Mouse (Mus musculus): ENCODE results near the gene C130074G19Rik. TPM values are rescaled to one million over a fixed set of nuclear protein-coding genes. Genes with fewer than 3 reads are reported as not detected.
A peak's percentile ranks its signal among the peaks of the same experiment; 100 is the strongest.

Gene C130074G19Rik
- polyA plus RNA-seq, 2 experiments = 1.1 to 7.4 TPM

DNA sequence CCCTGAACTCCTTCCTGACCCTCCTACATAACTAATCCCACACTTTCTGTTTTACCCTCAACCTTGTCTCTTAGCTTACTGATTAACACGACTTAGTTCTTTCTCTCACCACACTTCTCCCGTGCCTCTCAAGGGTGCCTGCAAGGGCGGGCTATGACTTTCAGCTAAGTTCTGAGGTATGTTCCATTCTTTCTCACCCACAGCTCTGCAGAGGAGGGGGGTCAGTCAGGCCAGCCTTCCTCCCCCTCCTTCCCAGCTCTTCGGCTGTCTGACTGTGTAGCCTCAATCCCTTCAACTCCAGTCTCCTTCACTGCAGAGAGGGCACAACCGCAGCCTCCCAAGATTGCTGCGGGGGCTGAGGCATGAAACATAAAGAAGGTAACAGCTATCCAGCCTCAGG lies 4.2 kb downstream of the C130074G19Rik start:
- peaks cover 0 to 4% of the 10 kb centered on the region in 2 experiments; a peak in 1 of 4 replicates for H3K4me1 ChIP-seq (replicated peaks; ENCODE audit: control insufficient read depth in 2 of 2, insufficient read depth in 2 of 2, low read length in 1 of 2)
- no peak for DNase-seq (ENCODE audit: low read depth in 3 of 3, low spot score in 3 of 3)
- H3K27me3 ChIP-seq (ENCODE audit: control insufficient read depth, insufficient read depth, low read length) = peaks cover 26% of the 10 kb centered on the region
- no peak overlapping the region for H3K27ac ChIP-seq
- H3K4me3 ChIP-seq (ENCODE audit: insufficient read depth in 1 of 2, low read depth in 2 of 2, low read length in 2 of 2) = no peak overlapping the region
- H3K9ac ChIP-seq (replicated peaks) = no peak overlapping the region
- no peak for TF ChIP-seq CTCF (IDR thresholded peaks at IDR 0.05; ENCODE audit: low read depth)
- no peak for TF ChIP-seq EP300 (IDR thresholded peaks at IDR 0.05; ENCODE audit: low read depth)
- WGBS (ENCODE audit: insufficient replicate concordance) = 65% methylated on average over 6 of the region's 6 CpGs
- H3K36me3 ChIP-seq (replicated peaks; ENCODE audit: control insufficient read depth, insufficient read depth, low read depth) = no peaks in the 10 kb centered on the region
- no peak for ATAC-seq (ENCODE audit: insufficient read depth)
- H3K4me2 ChIP-seq (ENCODE audit: low read depth) = no peak overlapping the region
- no peaks in the 10 kb centered on the region for H3K9me3 ChIP-seq (ENCODE audit: control insufficient read depth, low read length)

DNA sequence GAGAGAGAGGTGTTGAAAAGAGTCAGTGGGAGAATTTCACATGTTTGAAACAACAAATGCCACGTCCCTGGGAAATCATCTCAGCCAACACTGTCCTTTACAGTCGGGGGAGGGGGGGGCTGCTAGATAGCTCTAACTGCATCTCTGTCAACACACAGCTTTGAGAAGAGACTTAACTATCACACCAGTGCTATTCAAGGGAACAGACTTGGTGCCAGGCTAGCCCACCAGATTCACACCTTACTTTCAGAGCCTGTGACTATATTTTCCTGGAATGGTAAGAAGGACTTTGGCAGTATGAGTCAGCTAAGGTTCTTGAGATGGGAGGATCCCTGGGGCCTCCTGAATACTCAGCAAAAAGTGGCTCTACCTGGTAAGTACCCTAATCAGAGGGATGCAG lies 5.7 kb downstream of the C130074G19Rik start:
- peaks cover 0 to 6% of the 10 kb centered on the region in 2 experiments; a peak in 2 of 4 replicates for H3K4me1 ChIP-seq (replicated peaks; ENCODE audit: control insufficient read depth in 2 of 2, insufficient read depth in 2 of 2, low read length in 1 of 2)
- no peak for TF ChIP-seq EP300 (IDR thresholded peaks at IDR 0.05; ENCODE audit: low read depth)
- H3K4me3 ChIP-seq (ENCODE audit: insufficient read depth in 1 of 2, low read depth in 2 of 2, low read length in 2 of 2) = no peak overlapping the region
- H3K4me2 ChIP-seq (ENCODE audit: low read depth) = no peak overlapping the region
- H3K9me3 ChIP-seq (ENCODE audit: control insufficient read depth, low read length) = no peaks in the 10 kb centered on the region
- ATAC-seq (ENCODE audit: insufficient read depth) (no peak), DNase-seq (ENCODE audit: low read depth in 3 of 3, low spot score in 3 of 3) (no peak)
- H3K27me3 ChIP-seq (ENCODE audit: control insufficient read depth, insufficient read depth, low read length) = peaks cover 11% of the 10 kb centered on the region
- H3K27ac ChIP-seq = no peak overlapping the region
- no peaks in the 10 kb centered on the region for H3K36me3 ChIP-seq (replicated peaks; ENCODE audit: control insufficient read depth, insufficient read depth, low read depth)
- WGBS (ENCODE audit: insufficient replicate concordance) = 26% methylated on average over 2 of the region's 2 CpGs
- no peak overlapping the region for H3K9ac ChIP-seq (replicated peaks)

DNA sequence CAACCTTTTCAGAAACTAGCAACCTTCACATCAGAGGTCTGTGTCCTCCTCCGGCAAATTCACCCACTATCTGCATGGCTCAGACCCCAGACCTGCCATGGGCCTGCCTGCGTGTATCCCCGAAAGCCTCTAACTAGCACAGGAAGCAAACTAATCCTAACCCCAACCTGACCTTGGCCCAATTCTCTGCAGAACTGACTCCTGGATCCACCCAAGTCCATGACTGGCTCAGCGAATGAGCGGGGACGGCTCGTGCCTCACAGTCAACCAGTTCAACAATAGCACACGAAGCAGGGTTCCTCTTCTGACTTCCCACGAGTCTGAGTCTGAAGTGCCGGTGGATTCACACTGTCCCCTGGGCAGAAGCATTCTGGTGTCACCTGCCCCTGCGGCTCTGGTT lies 9.1 kb downstream of the C130074G19Rik start:
- no peak for TF ChIP-seq EP300 (IDR thresholded peaks at IDR 0.05; ENCODE audit: low read depth)
- no peak for TF ChIP-seq CTCF (IDR thresholded peaks at IDR 0.05; ENCODE audit: low read depth)
- 65% methylated on average over 11 of the region's 11 CpGs for WGBS (ENCODE audit: insufficient replicate concordance)
- Histone ChIP-seq H3K27me3 (ENCODE audit: control insufficient read depth, insufficient read depth, low read length) (no peaks in the 10 kb centered on the region), H3K4me3 (ENCODE audit: insufficient read depth in 1 of 2, low read depth in 2 of 2, low read length in 2 of 2) (no peak overlapping the region), H3K36me3 (replicated peaks; ENCODE audit: control insufficient read depth, insufficient read depth, low read depth) (no peaks in the 10 kb centered on the region), H3K9ac (replicated peaks) (no peak overlapping the region), H3K27ac (no peak overlapping the region), H3K4me1 (replicated peaks; ENCODE audit: control insufficient read depth in 2 of 2, insufficient read depth in 2 of 2, low read length in 1 of 2) (peaks cover 0 to 17% of the 10 kb centered on the region in 2 experiments; a peak in 2 of 4 replicates), H3K4me2 (ENCODE audit: low read depth) (no peak overlapping the region), H3K9me3 (ENCODE audit: control insufficient read depth, low read length) (no peaks in the 10 kb centered on the region)
- ATAC-seq (ENCODE audit: insufficient read depth) (no peak), DNase-seq (ENCODE audit: low read depth in 3 of 3, low spot score in 3 of 3) (no peak)

DNA sequence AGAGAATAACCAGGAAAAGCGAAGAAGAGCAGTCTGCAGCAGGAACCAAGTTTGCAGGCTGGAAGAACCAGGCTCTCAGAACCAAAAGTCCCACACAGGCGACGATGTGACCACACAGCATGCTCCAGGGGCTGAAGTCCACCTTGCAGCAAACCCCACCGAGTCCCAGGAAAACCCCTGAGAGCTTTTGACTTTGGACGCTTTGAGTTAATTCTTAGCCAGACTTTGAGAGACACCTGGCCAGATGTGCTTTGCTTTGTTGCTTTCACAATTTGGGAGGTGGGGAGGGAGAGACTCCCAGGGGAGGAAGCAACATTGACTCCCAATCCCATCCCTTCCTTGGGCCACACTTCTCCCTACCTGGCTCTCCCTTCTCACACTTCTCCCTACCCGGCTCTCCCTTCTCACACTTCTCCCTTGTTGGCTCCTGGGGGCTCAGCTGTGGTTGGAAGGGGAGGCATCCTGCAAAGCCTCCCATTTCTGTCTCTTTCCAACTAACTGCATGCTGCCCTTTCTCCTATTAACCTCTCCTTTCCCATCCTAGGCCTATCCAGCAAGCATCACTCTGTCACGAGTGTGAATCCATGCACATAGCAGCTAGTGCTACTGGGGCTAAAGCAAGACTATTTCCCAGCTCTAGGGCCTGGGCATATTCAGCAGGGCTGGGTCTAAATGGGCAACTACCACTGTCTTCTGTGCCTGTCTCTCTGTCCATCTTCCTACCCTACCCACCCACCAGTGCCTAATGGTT lies 10.8 kb downstream of the C130074G19Rik start:
- Histone ChIP-seq H3K27me3 (ENCODE audit: control insufficient read depth, insufficient read depth, low read length) (no peaks in the 10 kb centered on the region), H3K9ac (replicated peaks) (no peak overlapping the region), H3K4me1 (replicated peaks; ENCODE audit: control insufficient read depth in 2 of 2, insufficient read depth in 2 of 2, low read length in 1 of 2) (peaks cover 0 to 19% of the 10 kb centered on the region in 2 experiments; a peak in 2 of 4 replicates), H3K27ac (peak overlapping the region; percentile 23), H3K4me2 (ENCODE audit: low read depth) (no peak overlapping the region), H3K4me3 (ENCODE audit: insufficient read depth in 1 of 2, low read depth in 2 of 2, low read length in 2 of 2) (no peak overlapping the region), H3K36me3 (replicated peaks; ENCODE audit: control insufficient read depth, insufficient read depth, low read depth) (no peaks in the 10 kb centered on the region), H3K9me3 (ENCODE audit: control insufficient read depth, low read length) (no peaks in the 10 kb centered on the region)
- 54% methylated on average over 7 of the region's 7 CpGs for WGBS (ENCODE audit: insufficient replicate concordance)
- ATAC-seq (ENCODE audit: insufficient read depth) (peak; percentile 44), DNase-seq (ENCODE audit: low read depth in 3 of 3, low spot score in 3 of 3) (peak in 2 of 3 experiments; percentile 29 to 32)
- no peak for TF ChIP-seq EP300 (IDR thresholded peaks at IDR 0.05; ENCODE audit: low read depth)
- TF ChIP-seq CTCF (IDR thresholded peaks at IDR 0.05; ENCODE audit: low read depth) = no peak

DNA sequence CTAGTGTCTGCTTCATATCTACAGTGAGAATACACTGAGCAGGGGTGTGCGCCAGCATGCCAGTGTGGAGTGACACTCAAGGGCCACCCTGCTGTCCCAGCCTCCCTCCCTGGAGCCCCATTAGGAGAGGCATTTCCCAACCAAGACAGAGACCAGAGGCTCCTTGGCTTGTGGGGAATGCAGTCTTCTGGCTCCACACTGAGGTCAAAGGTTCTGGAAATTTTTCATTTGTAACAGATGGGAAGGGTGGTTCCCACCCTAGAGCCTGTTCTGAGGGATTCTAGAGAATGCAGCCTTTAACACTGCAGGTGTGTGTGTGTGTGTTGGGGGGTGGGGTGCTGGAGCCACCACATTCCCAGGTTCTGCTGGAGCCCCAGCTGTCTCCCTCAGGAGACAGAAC lies 11.5 kb downstream of the C130074G19Rik start:
- 81% methylated on average over 1 of the region's 1 CpGs for WGBS (ENCODE audit: insufficient replicate concordance)
- Histone ChIP-seq H3K4me2 (ENCODE audit: low read depth) (no peak overlapping the region), H3K9me3 (ENCODE audit: control insufficient read depth, low read length) (no peaks in the 10 kb centered on the region), H3K27me3 (ENCODE audit: control insufficient read depth, insufficient read depth, low read length) (no peaks in the 10 kb centered on the region), H3K4me3 (ENCODE audit: insufficient read depth in 1 of 2, low read depth in 2 of 2, low read length in 2 of 2) (no peak overlapping the region), H3K9ac (replicated peaks) (no peak overlapping the region), H3K36me3 (replicated peaks; ENCODE audit: control insufficient read depth, insufficient read depth, low read depth) (no peaks in the 10 kb centered on the region), H3K27ac (peak overlapping the region; percentile 23), H3K4me1 (replicated peaks; ENCODE audit: control insufficient read depth in 2 of 2, insufficient read depth in 2 of 2, low read length in 1 of 2) (peaks cover 0 to 19% of the 10 kb centered on the region in 2 experiments; a peak in 2 of 4 replicates)
- DNase-seq (ENCODE audit: low read depth in 3 of 3, low spot score in 3 of 3) (no peak), ATAC-seq (ENCODE audit: insufficient read depth) (no peak)
- no peak for TF ChIP-seq EP300 (IDR thresholded peaks at IDR 0.05; ENCODE audit: low read depth)
- TF ChIP-seq CTCF (IDR thresholded peaks at IDR 0.05; ENCODE audit: low read depth) = no peak

All from liver, embryonic 14.5 days (tissue).